Mouse (Mus musculus): ENCODE data around the gene Tbc1d24.
"Not testable (repeated sequence)": the region's sequence is repeated elsewhere in the genome, so short reads cannot be mapped to it uniquely, and the experiment has no call there.

Gene Tbc1d24

DNA sequence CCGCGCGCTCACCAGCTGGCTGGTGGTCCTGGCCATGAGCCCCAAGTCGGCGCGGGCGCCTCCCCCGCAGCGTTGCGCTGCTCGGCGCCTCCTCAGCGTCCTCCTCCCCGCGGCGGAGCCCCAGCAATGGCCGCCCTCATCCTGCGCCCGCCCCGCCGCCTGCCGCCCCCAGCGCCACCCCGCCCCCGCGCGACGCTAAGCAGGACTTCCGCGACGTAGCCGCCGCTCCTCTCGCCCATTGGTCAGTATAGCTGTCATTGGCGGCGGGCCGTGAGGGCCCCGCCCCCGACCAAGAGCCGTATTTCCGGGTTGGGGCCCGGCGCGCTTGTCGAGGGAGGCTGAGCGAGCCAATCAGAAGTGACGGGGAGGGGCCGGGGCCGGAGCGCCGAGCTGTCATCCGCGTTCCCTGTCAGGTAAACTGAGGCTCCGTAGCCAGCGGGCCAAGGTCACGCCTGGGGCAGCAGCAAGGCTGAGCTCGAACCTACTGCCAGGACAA is 63.9 kb downstream of the Tbc1d24 start:
- peak; percentile 97 for DNase-seq

DNA sequence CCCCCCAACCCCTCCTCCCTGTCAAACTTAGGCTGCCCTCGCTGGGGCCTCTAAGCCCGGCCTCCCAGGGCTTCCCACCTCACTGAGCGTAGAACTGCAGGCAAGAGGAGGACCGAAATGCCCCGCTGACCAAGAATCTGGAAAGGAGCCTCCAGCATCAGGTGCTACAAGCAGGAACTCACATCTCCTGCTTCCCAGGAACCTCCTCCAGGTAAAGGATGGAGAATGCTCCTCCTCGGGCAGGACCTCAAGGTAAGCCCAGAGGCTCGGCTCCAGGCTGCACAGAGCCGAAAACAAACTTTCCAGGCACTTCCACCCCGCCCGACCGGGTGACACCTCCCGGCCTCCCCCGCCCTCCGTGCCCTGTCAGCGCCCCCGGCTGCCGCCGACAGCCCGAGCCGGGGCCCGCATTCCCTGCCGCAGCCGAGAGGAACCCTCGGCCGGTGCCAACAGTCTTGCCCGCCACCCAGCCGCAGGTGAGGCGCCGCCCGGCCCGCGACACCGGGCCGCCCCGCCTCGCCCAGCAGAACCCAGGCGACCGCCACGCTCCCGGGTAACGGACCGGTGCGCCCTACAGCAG is 64.4 kb downstream of the Tbc1d24 start:
- DNase-seq, result peak; percentile 38 to 39

- DNase-seq, result no peak
These were observed 65.4 kb downstream of the Tbc1d24 start for GRCm38 (mm10) chr17:24139968-24140367.

DNA sequence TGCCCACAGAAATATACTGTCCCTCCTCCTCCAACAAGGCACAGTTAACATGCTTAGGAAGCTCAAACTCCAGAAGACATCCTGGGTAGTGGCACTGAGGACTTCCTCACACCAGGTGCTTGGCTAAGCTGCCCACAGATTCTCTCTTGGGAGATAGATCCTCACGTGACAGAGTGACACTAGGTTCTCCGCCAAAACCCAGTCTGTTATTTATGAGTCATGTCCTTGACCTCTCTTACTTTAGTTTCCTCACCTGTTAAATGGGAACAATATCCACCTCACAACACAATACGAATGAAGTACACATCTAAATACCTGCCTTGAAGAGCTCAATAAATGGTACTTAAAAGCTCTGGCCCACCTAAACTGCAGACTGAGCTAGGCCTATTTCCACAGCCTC is 66.1 kb downstream of the Tbc1d24 start:
- peak in 1 of 2 experiments; percentile 1 for DNase-seq

GRCm38 (mm10) chr17:24137226-24137880 is 68.0 kb downstream of the Tbc1d24 start:
- DNase-seq, result peak in 1 of 2 experiments; percentile 2

- DNase-seq, result peak in 1 of 2 experiments; percentile 3
These were observed 71.3 kb downstream of the Tbc1d24 start for GRCm38 (mm10) chr17:24134062-24134461.

DNA sequence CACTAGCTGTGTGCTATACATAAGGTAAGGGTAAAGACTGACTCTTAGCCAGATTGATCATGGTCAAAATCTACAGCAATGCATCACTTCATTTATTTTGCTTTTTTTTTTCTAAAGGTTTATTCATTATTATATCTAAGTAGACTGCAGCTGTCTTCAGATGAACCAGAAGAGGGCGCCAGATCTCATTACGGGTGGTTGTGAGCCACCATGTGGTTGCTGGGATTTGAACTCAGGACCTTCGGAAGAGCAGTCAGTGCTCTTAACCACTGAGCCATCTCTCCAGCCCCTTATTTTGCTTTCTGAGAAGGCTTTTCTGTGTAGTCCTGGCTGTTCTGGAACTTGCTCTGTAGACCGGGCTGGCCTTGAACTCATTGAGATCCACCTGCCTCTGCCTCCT is 72.4 kb downstream of the Tbc1d24 start:
- DNase-seq, result not testable (repeated sequence)

DNA sequence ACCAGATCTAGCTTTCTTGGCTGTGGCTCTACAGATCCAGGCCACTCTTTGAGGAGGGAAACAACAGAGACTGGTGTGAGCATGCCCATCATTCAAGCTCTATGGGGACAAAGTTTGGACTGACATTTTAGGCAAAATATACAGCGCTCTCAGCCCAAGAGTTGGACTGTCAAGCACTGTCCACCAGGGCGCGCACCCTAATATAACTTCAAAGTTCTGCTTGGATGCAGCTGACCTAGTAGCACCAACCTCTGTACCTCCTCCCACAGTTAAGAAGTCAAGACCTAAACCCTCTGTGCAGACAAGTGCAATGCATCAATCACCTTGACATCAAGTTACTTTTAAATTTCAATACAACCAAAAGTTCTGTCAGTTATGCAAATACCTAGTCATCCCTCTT is 73.8 kb downstream of the Tbc1d24 start:
- DNase-seq, result no peak

DNA sequence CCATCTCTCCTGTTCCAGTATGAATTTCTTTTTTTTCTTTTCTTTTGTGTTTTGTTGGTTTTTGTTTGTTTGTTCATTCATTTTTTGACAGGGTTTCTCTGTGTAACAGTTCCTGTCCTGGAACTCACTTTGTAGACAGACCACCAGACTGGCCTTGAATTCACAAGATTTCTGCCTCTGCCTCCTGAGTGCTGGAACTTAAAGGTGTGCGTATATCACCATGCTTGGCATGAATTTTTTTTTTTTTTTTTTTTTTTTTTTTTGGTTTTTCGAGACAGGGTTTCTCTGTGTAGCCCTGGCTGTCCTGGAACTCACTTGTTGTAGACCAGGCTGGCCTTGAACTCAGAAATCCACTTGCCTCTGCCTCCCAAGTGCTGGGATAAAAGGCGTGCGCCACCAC is 76.1 kb downstream of the Tbc1d24 start:
- DNase-seq, result not testable (repeated sequence)

GRCm38 (mm10) chr17:24127592-24127991 is 77.8 kb downstream of the Tbc1d24 start:
- no peak for DNase-seq

GRCm38 (mm10) chr17:24126801-24127200 is 78.6 kb downstream of the Tbc1d24 start:
- DNase-seq, result no peak
